Mouse (Mus musculus) skeletal muscle tissue, adult 2 months (tissue): ENCODE data around the gene Lpgat1.

Source experiments
- DNase-seq: peaks from one replicate; pipeline ENCODE4 v3.0.0-alpha.2; 2012; ENCODE audit warnings: low read depth, low spot score

Lpgat1 gene

DNA sequence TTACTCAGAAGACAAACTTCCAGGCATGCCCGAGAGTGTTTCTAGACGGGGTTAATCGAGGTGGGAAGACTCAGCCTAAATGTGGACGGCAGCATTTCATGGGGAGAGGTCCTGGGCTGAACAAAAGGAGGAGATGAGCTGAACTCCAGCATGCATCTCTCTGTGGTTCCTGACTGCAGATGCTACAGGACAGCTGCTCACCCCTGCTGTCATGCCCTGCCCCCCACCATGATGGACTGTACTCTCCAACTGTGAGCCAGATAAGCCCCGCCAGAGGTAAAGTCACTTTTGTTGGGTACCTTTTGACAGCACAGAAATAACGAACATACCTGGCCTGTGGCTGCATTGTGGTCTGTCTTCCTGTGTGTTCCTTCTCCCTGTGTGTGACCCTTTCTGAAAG is 88.2 kb downstream of the Lpgat1 start:
- DNase-seq, result no peak

DNA sequence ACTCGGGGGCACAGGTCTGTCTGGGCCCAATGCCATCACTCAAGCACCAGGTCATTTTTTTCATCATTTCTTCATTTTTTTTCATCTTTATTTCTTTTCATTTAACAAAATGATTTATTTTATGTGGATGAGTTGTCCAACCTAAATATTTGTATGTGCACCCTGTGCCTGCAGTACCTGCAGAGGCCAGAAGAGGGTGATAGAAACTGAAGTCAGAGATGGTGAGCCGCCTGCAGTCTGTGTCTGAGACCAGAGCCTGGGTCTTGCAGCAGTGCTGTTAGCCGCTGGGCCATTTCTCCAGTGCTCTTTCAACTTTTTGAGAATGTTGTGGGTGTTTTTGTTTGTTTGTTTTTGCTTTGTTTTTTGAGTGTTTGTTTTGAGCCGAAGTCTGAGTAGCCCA is 89.1 kb downstream of the Lpgat1 start:
- DNase-seq, result no peak

DNA sequence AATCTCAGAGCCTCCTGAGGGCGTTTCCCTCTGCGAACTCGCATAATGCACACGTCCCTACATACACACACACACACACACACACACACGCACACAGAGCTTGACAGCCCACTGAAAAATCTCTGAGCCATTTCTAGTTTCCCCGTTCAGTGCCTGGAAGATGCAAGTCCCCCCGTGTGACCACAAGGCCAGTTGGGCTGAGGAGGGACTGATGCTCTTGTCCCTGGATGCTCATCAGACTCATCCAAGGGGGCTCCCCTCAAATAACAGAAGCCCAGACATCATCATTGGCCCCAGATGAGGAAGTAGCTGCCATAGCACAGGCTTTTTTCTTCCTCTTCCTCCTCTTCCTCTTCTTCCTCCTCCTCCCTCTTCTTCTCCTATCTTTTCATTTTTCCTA is 90.3 kb downstream of the Lpgat1 start:
- no peak for DNase-seq

DNA sequence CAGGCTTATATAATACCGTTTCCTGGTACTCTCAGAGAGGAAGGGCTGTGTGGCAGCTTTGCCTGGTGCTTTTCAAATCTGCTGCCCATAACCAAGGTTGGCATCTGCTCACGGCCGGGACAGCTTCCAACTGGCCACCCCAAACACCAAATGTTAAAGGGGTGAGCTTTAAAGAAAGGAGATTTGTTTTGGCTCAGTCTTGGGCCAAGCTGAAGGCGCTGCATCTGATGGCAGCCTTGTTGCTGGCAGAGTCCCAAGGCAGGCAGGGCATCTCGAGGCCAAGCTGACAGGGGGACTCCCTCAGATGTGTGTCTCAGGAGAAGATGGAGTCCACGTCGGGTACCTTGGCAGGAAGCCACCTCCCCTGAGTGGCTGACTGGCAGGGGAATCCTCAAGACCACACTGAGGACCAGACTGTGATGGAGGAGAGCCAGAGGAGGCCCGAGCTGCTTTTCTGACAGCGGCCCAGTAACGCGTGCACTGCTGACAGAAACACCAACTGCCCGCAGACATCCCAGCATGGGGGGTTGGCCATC is 91.1 kb downstream of the Lpgat1 start:
- peak; percentile 11 for DNase-seq

DNA sequence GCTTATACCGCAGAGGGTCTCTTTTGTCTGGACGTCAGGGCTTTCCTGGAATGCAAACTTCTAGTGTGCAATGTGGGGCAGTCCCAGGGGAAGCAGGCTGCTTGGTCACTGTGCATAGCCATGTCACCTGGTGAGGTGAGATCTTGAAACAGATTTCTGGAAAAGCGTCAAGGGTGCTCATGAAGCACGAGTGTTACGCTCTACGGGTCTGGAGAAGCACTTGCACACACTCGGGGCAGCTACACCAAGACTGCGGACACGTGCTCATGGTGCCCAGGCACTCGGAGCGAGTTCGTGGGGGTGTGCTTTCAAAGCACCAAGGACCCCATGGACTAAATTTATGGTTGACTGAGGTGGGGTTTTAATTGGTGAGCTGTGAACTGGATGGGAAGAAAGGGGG is 94.1 kb downstream of the Lpgat1 start:
- DNase-seq, result no peak

DNA sequence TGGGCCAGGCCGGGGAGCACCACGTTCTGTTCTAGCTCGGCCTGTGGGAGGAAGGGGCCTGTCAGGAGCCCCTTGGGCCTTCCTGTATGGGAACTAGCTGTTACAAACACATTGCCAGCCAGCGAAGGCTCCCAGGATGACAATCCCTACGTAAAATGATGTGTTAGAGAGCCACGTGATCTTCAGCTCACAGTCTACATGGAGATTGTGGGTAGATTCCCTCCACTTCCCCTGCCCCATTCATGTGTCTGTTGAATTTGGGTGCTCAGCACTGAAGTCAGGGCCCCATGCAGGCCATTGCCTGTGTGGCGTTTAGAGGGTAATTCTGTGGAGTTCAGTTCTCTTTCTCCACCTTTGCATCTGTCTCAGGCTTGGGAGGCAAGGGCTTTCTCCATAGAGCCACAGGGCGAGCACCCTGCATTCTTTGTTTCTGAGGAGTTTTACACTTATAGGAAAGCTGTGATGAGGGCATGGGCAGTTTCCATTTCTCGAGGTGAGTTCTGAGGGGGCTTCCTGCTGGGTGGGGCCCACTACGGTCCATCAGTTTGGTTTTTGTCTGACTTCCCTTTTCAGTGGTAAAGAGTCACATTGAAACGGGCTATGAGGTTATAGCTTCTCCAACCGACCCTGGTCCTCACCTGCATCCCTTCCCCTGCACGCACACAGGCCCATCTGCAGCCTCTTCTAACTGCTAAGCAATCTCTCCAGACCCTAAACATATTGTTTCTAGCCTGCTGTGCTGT is 95.5 kb downstream of the Lpgat1 start:
- DNase-seq, result no peak

DNA sequence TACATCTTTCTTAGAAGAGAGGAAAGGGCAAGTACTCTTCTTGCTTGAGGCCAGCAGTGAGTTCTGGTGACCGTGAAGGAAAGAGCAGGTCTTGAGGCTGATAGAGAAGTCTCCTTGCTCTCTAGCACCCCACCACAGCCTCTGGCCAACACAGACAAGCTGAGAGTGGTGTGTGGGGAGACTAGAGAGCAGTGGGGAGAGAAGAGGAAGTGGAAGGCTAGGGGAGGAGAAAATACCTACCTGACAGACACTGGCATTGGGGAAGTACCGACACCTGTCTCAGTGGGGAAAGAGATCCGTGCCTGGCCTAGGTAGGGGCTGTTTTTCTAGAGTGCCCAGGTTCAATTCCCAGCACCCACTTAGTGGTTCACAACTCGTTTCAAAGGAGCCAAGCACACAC is 96.6 kb downstream of the Lpgat1 start:
- peak; percentile 18 for DNase-seq

DNA sequence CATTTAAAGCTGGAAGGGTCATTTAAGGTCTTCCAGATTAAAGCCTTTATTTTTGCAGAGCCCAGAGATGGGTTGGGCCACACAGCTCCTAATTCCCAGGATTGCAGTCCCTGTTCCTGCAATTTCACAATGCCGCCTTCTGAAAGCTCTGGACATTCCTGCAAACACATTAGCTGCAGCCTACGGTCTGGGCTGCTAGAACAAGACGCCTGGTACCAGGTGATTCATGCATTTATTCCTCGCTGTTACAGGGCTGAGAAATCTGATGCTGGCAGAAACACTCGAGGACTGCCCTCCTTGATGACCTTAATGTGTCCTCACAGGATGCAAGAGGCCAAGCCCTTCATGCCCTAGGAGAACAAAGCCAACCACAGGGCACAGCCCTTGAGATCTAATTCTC is 97.3 kb downstream of the Lpgat1 start:
- DNase-seq, result peak; percentile 17

DNA sequence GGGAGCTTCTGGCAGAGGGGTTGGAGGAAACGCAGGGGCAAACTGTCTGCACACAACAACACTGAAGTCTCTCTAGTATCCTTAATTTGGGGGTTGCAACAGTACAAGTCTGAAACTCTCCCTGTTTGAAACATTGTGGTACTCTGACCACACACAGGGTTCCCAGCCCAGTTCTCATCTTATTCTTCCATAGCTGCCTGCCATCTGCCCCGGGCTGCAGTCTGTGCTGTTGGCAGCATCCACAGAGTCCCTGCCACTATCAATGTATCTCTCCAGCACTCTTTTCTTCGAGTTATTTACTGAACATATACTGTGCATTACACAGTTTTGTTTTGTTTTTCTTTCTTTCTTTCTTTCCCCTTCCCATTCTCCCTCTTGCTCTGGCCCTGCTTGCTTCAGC is 99.0 kb downstream of the Lpgat1 start:
- DNase-seq, result no peak

DNA sequence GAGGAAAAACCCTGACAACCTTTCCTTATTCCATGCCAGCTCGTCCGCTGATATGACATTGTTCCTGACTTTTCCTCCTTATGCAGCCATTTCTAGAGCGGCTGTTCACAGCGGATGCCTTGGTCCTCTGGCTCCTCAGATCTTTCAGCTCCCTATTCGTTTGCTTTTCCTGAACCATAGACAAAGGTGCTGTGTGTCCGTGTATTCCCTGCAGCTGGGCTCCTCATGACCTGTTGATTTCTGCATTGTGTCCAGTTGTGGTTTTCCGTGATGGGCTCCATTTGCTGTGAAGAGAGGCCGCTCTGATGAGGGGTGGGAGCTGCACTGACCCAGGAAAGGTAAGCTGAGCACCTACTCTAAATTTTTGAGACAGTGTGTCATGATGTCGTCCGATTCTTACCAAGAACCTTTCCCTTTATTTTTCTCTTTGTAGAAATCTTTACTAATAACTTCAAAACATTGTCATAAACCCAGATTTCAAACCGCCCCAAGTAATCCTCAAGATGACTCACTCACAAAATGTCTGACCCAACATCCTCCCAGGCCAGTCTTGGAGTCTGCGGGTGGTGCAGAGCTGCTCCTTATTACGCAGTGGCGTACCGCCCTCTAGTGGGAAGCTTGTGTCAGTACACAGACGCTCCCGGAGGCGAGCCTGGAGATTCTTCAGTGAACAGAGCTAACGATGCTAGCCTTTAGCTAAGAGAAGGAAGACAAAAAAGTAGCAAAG is 99.9 kb downstream of the Lpgat1 start:
- peak; percentile 85 for DNase-seq

DNA sequence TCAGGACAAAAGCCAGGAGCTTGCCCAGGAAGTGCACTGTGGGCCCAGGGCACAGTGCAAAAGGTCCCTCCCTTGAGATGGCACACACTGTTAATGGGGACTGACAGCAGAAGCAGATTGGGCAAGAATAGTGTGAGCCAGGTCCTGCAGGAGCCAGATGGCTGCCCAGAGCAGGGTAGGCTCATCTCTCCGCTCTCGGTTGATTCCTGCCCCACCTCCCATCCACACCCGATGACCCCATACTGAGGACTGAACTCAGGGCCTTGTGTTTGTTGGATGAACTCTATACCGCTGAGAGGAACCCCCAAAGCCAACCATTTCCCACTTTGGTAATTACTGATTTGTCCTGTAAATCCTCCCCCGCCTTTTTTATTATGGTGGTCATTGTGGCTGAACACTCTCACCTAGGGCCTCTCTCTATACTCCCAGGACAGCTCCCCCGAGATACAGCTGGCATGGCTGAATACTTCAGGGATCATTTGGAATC is 100.6 kb downstream of the Lpgat1 start:
- no peak for DNase-seq

DNA sequence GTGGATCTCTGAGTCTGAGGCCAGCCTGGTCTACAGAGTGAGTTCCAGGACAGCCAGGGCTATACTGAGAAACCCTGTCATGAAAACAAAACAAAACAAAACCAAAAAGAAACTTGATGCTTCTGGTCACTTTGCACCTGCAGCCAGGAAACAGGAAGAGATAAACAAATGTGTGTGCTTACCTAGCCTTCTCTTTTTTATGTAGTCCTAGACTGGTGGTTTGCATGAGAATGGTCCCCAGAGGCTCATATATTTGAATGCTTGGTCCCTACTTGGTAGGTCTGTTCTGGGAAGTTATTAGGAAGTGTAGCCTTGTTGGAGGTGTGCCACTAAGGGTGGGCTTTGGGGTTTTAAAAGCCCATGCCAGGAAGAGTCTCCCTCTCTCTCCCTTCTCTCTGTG is 101.4 kb downstream of the Lpgat1 start:
- no peak for DNase-seq

DNA sequence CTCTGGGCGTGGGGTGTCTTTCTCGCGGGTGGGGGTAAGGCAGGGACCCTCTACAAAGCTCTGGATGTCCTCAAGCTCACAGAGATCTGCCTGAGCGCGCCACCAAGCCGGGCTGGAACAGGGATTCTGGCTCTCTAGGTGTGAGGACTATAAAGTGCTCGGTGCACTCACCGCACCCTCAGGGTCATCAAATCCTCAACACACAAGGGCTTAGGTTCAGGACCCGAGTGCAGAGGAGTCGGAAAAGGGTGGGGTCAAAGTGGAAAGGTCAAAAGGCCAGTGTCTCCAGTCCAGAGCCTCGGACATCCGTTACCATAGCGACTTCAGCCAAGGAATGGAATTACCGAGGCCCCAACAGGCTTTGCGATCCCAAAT is 103.3 kb downstream of the Lpgat1 start:
- no peak for DNase-seq

DNA sequence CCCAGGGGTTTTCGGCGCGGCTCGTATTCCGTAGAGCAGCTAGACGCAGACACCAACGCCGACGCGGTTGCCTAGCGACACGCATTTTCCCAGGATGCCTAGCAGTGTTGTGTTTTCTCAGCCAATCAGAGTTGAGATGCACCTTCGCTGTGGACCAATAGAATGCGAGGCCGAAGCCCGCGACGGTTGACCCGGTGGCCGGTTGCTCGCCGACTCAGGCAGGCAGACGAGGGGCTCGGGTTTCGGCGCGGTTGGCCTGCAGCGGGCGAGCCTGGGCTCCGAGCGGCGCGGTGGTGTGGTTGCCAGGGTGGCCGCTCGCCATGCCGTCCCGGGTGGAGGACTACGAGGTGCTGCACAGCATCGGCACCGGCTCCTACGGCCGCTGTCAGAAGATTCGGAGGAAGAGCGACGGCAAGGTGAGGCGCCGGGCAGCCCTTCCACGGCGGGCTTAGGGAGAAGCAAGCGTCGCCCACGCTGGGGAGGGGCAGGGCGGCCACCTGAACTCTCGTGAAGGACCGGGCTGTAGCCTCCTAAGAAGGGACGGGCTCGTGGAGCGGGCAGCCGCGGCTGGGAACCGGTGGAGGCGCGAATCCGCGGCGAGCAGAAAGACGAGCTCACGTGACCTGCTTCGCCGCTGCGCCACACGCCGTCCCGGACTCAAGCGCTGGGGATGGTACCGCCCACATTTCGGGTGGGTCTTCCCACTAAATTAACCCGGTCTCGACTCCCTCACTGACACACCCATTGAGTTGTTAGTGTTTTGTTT is 103.9 kb downstream of the Lpgat1 start, which contains the start of gene Nek2:
Nek2 (plus strand) TSS at position 119 of the 766 bp plus-strand sequence.
- peak; percentile 96 for DNase-seq

DNA sequence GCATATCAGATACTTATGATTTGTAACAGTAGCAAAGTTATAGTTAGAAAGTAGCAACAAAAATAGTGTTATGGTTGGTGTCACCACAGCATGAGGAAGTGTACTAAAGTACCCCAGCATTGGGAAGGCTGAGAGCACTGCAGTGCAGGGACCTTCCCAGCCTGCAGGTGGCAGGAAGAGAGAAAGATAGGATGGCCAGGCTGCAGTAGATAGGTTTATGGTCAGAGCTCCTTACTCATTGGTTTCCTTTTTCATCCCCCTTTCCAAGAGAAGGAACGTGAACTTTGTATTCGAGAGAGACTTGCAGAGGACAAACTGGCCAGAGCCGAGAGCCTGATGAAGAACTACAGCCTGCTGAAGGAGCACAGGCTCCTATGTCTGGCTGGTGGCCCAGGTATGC is 111.5 kb downstream of the Lpgat1 start:
- no peak for DNase-seq

DNA sequence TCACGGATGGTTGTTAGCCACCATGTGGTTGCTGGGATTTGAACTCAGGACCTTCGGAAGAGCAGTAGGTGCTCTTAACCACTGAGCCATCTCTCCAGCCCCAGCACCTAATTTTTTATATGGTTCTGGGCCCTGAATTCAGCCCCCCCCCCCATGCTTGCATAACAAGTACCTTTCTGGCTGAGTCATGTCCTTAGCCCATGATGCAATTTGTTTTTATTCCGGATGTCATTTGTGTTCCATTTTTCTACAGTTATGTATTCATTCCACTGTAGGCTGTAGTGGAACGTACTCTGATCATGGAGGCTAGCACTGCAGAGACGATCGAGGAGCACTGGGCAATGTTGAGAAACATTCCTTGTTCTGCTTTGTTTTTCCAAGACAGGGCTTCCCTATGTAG is 115.8 kb downstream of the Lpgat1 start:
- no peak for DNase-seq
